Mouse (Mus musculus): Measurements from ENCODE around the gene Bpi. TPM values are rescaled to one million over a fixed set of nuclear protein-coding genes. Genes with fewer than 3 reads are reported as not detected.

Bpi gene
- polyA plus RNA-seq, 1 experiment from 2014 or later, result 0.11 TPM

- H3K4me2 ChIP-seq (ENCODE audit: low read depth, low read length), result no peak overlapping the region
- H3K9me3 ChIP-seq (ENCODE audit: control insufficient read depth, low read length), result no peaks in the 10 kb centered on the region
- no peaks in the 10 kb centered on the region for H3K36me3 ChIP-seq (ENCODE audit: control insufficient read depth, insufficient read depth, low read length)
- no peak overlapping the region for H3K4me3 ChIP-seq (ENCODE audit: low read depth, low read length)
- 0 out of 2 replicates have a peak, but pooled peaks cover 7% of the 10 kb centered on the region for H3K4me1 ChIP-seq (ENCODE audit: control insufficient read depth, insufficient read depth, low read length)
- H3K27me3 ChIP-seq (ENCODE audit: control insufficient read depth, insufficient read depth, low read length), result no peaks in the 10 kb centered on the region
- no peak for ATAC-seq (ENCODE audit: low read depth)
- no peak overlapping the region for H3K9ac ChIP-seq (replicated peaks; ENCODE audit: low read depth, low read length)
- WGBS, result 73% methylated on average over 4 of the region's 4 CpGs
- H3K27ac ChIP-seq (ENCODE audit: low read depth, low read length), result no peak overlapping the region
These were observed 17.9 kb downstream of the Bpi start for GRCm38 (mm10) chr2:158275811-158276210.

GRCm38 (mm10) chr2:158276451-158276850 is 18.6 kb downstream of the Bpi start:
- Histone ChIP-seq H3K9me3 (ENCODE audit: control insufficient read depth, low read length) (no peaks in the 10 kb centered on the region), H3K27ac (ENCODE audit: low read depth, low read length) (no peak overlapping the region), H3K9ac (replicated peaks; ENCODE audit: low read depth, low read length) (no peak overlapping the region), H3K4me3 (ENCODE audit: low read depth, low read length) (no peak overlapping the region), H3K36me3 (ENCODE audit: control insufficient read depth, insufficient read depth, low read length) (no peaks in the 10 kb centered on the region), H3K4me1 (ENCODE audit: control insufficient read depth, insufficient read depth, low read length) (0 out of 2 replicates have a peak, but pooled peaks cover 7% of the 10 kb centered on the region), H3K27me3 (ENCODE audit: control insufficient read depth, insufficient read depth, low read length) (no peaks in the 10 kb centered on the region), H3K4me2 (ENCODE audit: low read depth, low read length) (no peak overlapping the region)
- 67% methylated on average over 6 of the region's 6 CpGs for WGBS
- no peak for ATAC-seq (ENCODE audit: low read depth)

- H3K4me1 ChIP-seq (ENCODE audit: control insufficient read depth, insufficient read depth, low read length), result 0 out of 2 replicates have a peak, but pooled peaks cover 7% of the 10 kb centered on the region
- no peaks in the 10 kb centered on the region for H3K9me3 ChIP-seq (ENCODE audit: control insufficient read depth, low read length)
- no peak overlapping the region for H3K9ac ChIP-seq (replicated peaks; ENCODE audit: low read depth, low read length)
- H3K4me2 ChIP-seq (ENCODE audit: low read depth, low read length), result no peak overlapping the region
- ATAC-seq (ENCODE audit: low read depth), result no peak
- no peaks in the 10 kb centered on the region for H3K27me3 ChIP-seq (ENCODE audit: control insufficient read depth, insufficient read depth, low read length)
- H3K4me3 ChIP-seq (ENCODE audit: low read depth, low read length), result no peak overlapping the region
- H3K36me3 ChIP-seq (ENCODE audit: control insufficient read depth, insufficient read depth, low read length), result no peaks in the 10 kb centered on the region
- H3K27ac ChIP-seq (ENCODE audit: low read depth, low read length), result no peak overlapping the region
- 71% methylated on average over 4 of the region's 4 CpGs for WGBS
These were observed 19.0 kb downstream of the Bpi start for GRCm38 (mm10) chr2:158276878-158277277.

- Histone ChIP-seq H3K27ac (ENCODE audit: low read depth, low read length) (no peak overlapping the region), H3K9me3 (ENCODE audit: control insufficient read depth, low read length) (no peaks in the 10 kb centered on the region), H3K27me3 (ENCODE audit: control insufficient read depth, insufficient read depth, low read length) (no peaks in the 10 kb centered on the region), H3K4me3 (ENCODE audit: low read depth, low read length) (no peak overlapping the region), H3K4me1 (ENCODE audit: control insufficient read depth, insufficient read depth, low read length) (no peaks in the 10 kb centered on the region), H3K9ac (replicated peaks; ENCODE audit: low read depth, low read length) (no peak overlapping the region), H3K36me3 (ENCODE audit: control insufficient read depth, insufficient read depth, low read length) (no peaks in the 10 kb centered on the region), H3K4me2 (ENCODE audit: low read depth, low read length) (no peak overlapping the region)
- 91% methylated on average over 4 of the region's 4 CpGs for WGBS
- ATAC-seq (ENCODE audit: low read depth), result no peak
These were observed 21.8 kb downstream of the Bpi start for GRCm38 (mm10) chr2:158279656-158280055.

GRCm38 (mm10) chr2:158281497-158282205 is 23.8 kb downstream of the Bpi start:
- H3K9me3 ChIP-seq (ENCODE audit: control insufficient read depth, low read length), result no peaks in the 10 kb centered on the region
- ATAC-seq (ENCODE audit: low read depth), result no peak
- 62% methylated on average over 16 of the region's 16 CpGs for WGBS

GRCm38 (mm10) chr2:158283136-158283535 is 25.2 kb downstream of the Bpi start:
- no peak overlapping the region for H3K4me2 ChIP-seq (ENCODE audit: low read depth, low read length)
- no peak for ATAC-seq (ENCODE audit: low read depth)
- H3K9me3 ChIP-seq (ENCODE audit: control insufficient read depth, low read length), result no peaks in the 10 kb centered on the region
- no peaks in the 10 kb centered on the region for H3K4me1 ChIP-seq (ENCODE audit: control insufficient read depth, insufficient read depth, low read length)
- H3K9ac ChIP-seq (replicated peaks; ENCODE audit: low read depth, low read length), result no peak overlapping the region
- 80% methylated on average over 7 of the region's 7 CpGs for WGBS
- H3K27me3 ChIP-seq (ENCODE audit: control insufficient read depth, insufficient read depth, low read length), result no peaks in the 10 kb centered on the region
- H3K36me3 ChIP-seq (ENCODE audit: control insufficient read depth, insufficient read depth, low read length), result no peaks in the 10 kb centered on the region
- H3K27ac ChIP-seq (ENCODE audit: low read depth, low read length), result no peak overlapping the region
- no peak overlapping the region for H3K4me3 ChIP-seq (ENCODE audit: low read depth, low read length)

More at GRCm38 (mm10) chr2:158281497-158282205, 23.8 kb downstream of the Bpi start:
- no peaks in the 10 kb centered on the region for H3K36me3 ChIP-seq (ENCODE audit: control insufficient read depth, insufficient read depth, low read length)
- H3K27ac ChIP-seq (ENCODE audit: low read depth, low read length), result no peak overlapping the region
- no peak overlapping the region for H3K9ac ChIP-seq (replicated peaks; ENCODE audit: low read depth, low read length)
- H3K27me3 ChIP-seq (ENCODE audit: control insufficient read depth, insufficient read depth, low read length), result no peaks in the 10 kb centered on the region
- H3K4me2 ChIP-seq (ENCODE audit: low read depth, low read length), result no peak overlapping the region
- H3K4me3 ChIP-seq (ENCODE audit: low read depth, low read length), result no peak overlapping the region
- H3K4me1 ChIP-seq (ENCODE audit: control insufficient read depth, insufficient read depth, low read length), result no peaks in the 10 kb centered on the region

GRCm38 (mm10) chr2:158283771-158284170 is 25.9 kb downstream of the Bpi start:
- H3K27ac ChIP-seq (ENCODE audit: low read depth, low read length), result no peak overlapping the region
- no peaks in the 10 kb centered on the region for H3K4me1 ChIP-seq (ENCODE audit: control insufficient read depth, insufficient read depth, low read length)
- ATAC-seq (ENCODE audit: low read depth), result no peak
- no peak overlapping the region for H3K9ac ChIP-seq (replicated peaks; ENCODE audit: low read depth, low read length)
- H3K4me3 ChIP-seq (ENCODE audit: low read depth, low read length), result no peak overlapping the region
- no peak overlapping the region for H3K4me2 ChIP-seq (ENCODE audit: low read depth, low read length)
- H3K9me3 ChIP-seq (ENCODE audit: control insufficient read depth, low read length), result no peaks in the 10 kb centered on the region
- 87% methylated on average over 6 of the region's 6 CpGs for WGBS
- no peaks in the 10 kb centered on the region for H3K27me3 ChIP-seq (ENCODE audit: control insufficient read depth, insufficient read depth, low read length)
- no peaks in the 10 kb centered on the region for H3K36me3 ChIP-seq (ENCODE audit: control insufficient read depth, insufficient read depth, low read length)

- Histone ChIP-seq H3K4me1 (ENCODE audit: control insufficient read depth, insufficient read depth, low read length) (no peaks in the 10 kb centered on the region), H3K27ac (ENCODE audit: low read depth, low read length) (no peak overlapping the region), H3K4me3 (ENCODE audit: low read depth, low read length) (no peak overlapping the region), H3K4me2 (ENCODE audit: low read depth, low read length) (no peak overlapping the region), H3K9me3 (ENCODE audit: control insufficient read depth, low read length) (no peaks in the 10 kb centered on the region), H3K9ac (replicated peaks; ENCODE audit: low read depth, low read length) (0 out of 2 replicates have a peak overlapping the region, but pooled peaks have one; percentile 7), H3K36me3 (ENCODE audit: control insufficient read depth, insufficient read depth, low read length) (no peaks in the 10 kb centered on the region), H3K27me3 (ENCODE audit: control insufficient read depth, insufficient read depth, low read length) (no peaks in the 10 kb centered on the region)
- ATAC-seq (ENCODE audit: low read depth), result no peak; the same call in 1 of the 2 replicates
- 18% methylated on average over 11 of the region's 11 CpGs for WGBS
These were observed 26.7 kb downstream of the Bpi start for GRCm38 (mm10) chr2:158284571-158284970.

- Histone ChIP-seq H3K36me3 (ENCODE audit: control insufficient read depth, insufficient read depth, low read length) (no peaks in the 10 kb centered on the region), H3K4me1 (ENCODE audit: control insufficient read depth, insufficient read depth, low read length) (no peaks in the 10 kb centered on the region), H3K4me3 (ENCODE audit: low read depth, low read length) (no peak overlapping the region), H3K27me3 (ENCODE audit: control insufficient read depth, insufficient read depth, low read length) (no peaks in the 10 kb centered on the region), H3K9ac (replicated peaks; ENCODE audit: low read depth, low read length) (no peak overlapping the region), H3K9me3 (ENCODE audit: control insufficient read depth, low read length) (no peaks in the 10 kb centered on the region), H3K4me2 (ENCODE audit: low read depth, low read length) (no peak overlapping the region), H3K27ac (ENCODE audit: low read depth, low read length) (no peak overlapping the region)
- ATAC-seq (ENCODE audit: low read depth), result no peak
- WGBS, result 62% methylated on average over 6 of the region's 6 CpGs
These were observed 27.8 kb downstream of the Bpi start for GRCm38 (mm10) chr2:158285655-158286054.
